Mouse (Mus musculus) CH12.LX (cell line): ENCODE measurements around the gene Ahnak. TPM values are rescaled to one million over a fixed set of nuclear protein-coding genes. Genes with fewer than 3 reads are reported as not detected.
A peak's percentile ranks its signal among the peaks of the same experiment; 100 is the strongest.

Experiments used
- DNase-seq: peaks from one replicate; pipeline ENCODE4 v3.0.0-alpha.2; 2013; ENCODE audit errors: extremely low read depth
- H3K27ac ChIP-seq: 2 replicates; pipeline ENCODE4 v1.5.1; 2012; ENCODE audit warnings: low read depth, mild to moderate bottlenecking, control low read depth, moderate library complexity; ENCODE audit not compliant: insufficient read depth
- H3K27me3 ChIP-seq: replicated peaks from 2 replicates; pipeline ENCODE3; 2012; ENCODE audit warnings: inconsistent platforms
- H3K36me3 ChIP-seq, 2 experiments: replicated peaks in 1 of 2; 2 replicates each; pipeline versions ENCODE3 to v1.6.1; 2012; ENCODE audit warnings: inconsistent platforms in 1 of 2, low read length in 1 of 2, mild to moderate bottlenecking in 1 of 2, mixed read lengths in 1 of 2, moderate library complexity in 1 of 2; ENCODE audit not compliant: control insufficient read depth in 1 of 2, insufficient read depth in 1 of 2
- H3K4me1 ChIP-seq, 2 experiments: 2 replicates each; pipeline ENCODE4 v1.6.1; 2012; ENCODE audit warnings: inconsistent platforms in 1 of 2, moderate library complexity in 1 of 2; ENCODE audit not compliant: insufficient read depth in 2 of 2, control insufficient read depth in 1 of 2
- H3K4me2 ChIP-seq: 2 replicates; pipeline ENCODE4 v1.6.1; 2012; ENCODE audit warnings: low read depth, mild to moderate bottlenecking, control low read depth; ENCODE audit not compliant: poor library complexity, insufficient read depth, severe bottlenecking
- H3K4me3 ChIP-seq, 3 experiments: fragments of 150-350 bp in 1 of 3; sonication (generic) in 1 of 3; replicated peaks in 1 of 3; 2 replicates each; pipeline versions ENCODE3 to v1.5.1; 2011 to 2012; ENCODE audit warnings: low read depth in 2 of 3, low read length in 2 of 3, mild to moderate bottlenecking in 2 of 3, moderate library complexity in 2 of 3, control low read depth in 1 of 3, improper control_type of control experiment in 1 of 3, inconsistent platforms in 1 of 3, mixed read lengths in 1 of 3; ENCODE audit not compliant: poor library complexity in 1 of 3
- H3K79me2 ChIP-seq: replicated peaks from 2 replicates; pipeline ENCODE4 v1.6.1; 2012; ENCODE audit warnings: mild to moderate bottlenecking, moderate library complexity; ENCODE audit not compliant: control insufficient read depth, poor library complexity, insufficient read depth, severe bottlenecking; ENCODE audit errors: extremely low read depth
- H3K9ac ChIP-seq: 2 replicates; pipeline ENCODE4 v1.6.1; 2012; ENCODE audit warnings: low read depth, mild to moderate bottlenecking, control low read depth, moderate library complexity; ENCODE audit not compliant: insufficient read depth
- H3K9me3 ChIP-seq: replicated peaks from 2 replicates; pipeline ENCODE3; 2012; ENCODE audit warnings: low read length, inconsistent platforms, mixed read lengths
- BHLHE40 ChIP-seq: IDR thresholded peaks from 2 replicates; pipeline ENCODE4 v1.6.1; 2011; ENCODE audit warnings: mild to moderate bottlenecking, low read depth, low read length, improper control_type of control experiment
- CHD1 ChIP-seq: IDR thresholded peaks from 2 replicates; pipeline ENCODE4 v1.6.1; 2012; ENCODE audit warnings: low read depth, low read length, improper control_type of control experiment, inconsistent platforms
- CHD2 ChIP-seq: IDR thresholded peaks from 2 replicates; pipeline ENCODE4 v1.6.1; 2011; ENCODE audit warnings: low read length, improper control_type of control experiment
- CTCF ChIP-seq, 2 experiments: IDR thresholded peaks in 1 of 2; conservative IDR thresholded peaks in 1 of 2; 2 replicates each; pipeline ENCODE4 v1.5.1; 2011 to 2012; ENCODE audit warnings: low read depth in 2 of 2, low read length in 2 of 2, improper control_type of control experiment in 1 of 2, inconsistent platforms in 1 of 2, mild to moderate bottlenecking in 1 of 2, moderate library complexity in 1 of 2
- E2F4 ChIP-seq: IDR thresholded peaks from 2 replicates; pipeline ENCODE4 v1.6.1; 2011; ENCODE audit warnings: low read depth, low read length, improper control_type of control experiment; ENCODE audit not compliant: insufficient replicate concordance
- ELF1 ChIP-seq: IDR thresholded peaks from 2 replicates; pipeline ENCODE4 v1.6.1; 2014; ENCODE audit warnings: low read depth, mild to moderate bottlenecking, inconsistent platforms, low read length, improper control_type of control experiment
- EP300 ChIP-seq: IDR thresholded peaks from 2 replicates; pipeline ENCODE4 v1.6.1; 2011; ENCODE audit warnings: low read length, improper control_type of control experiment
- ETS1 ChIP-seq: conservative IDR thresholded peaks from 2 replicates; pipeline ENCODE4 v1.6.1; 2012; ENCODE audit warnings: low read depth, mild to moderate bottlenecking, inconsistent platforms, low read length, improper control_type of control experiment, moderate library complexity
- GABPA ChIP-seq: IDR thresholded peaks from 2 replicates; pipeline ENCODE4 v1.6.1; 2012; ENCODE audit warnings: low read depth, low read length, improper control_type of control experiment, inconsistent platforms; ENCODE audit not compliant: insufficient replicate concordance
- HCFC1 ChIP-seq: IDR thresholded peaks from 2 replicates; pipeline ENCODE4 v1.6.1; 2012; ENCODE audit warnings: low read depth, mild to moderate bottlenecking, inconsistent platforms, low read length, improper control_type of control experiment
- IRF4 ChIP-seq: IDR thresholded peaks from 2 replicates; pipeline ENCODE4 v1.6.1; 2014; ENCODE audit warnings: low read depth, mild to moderate bottlenecking, inconsistent platforms, low read length, improper control_type of control experiment
- KAT2A ChIP-seq: IDR thresholded peaks from 2 replicates; pipeline ENCODE4 v1.6.1; 2012; ENCODE audit warnings: low read length, improper control_type of control experiment, inconsistent platforms; ENCODE audit not compliant: insufficient replicate concordance
- MAX ChIP-seq: IDR thresholded peaks from 2 replicates; pipeline ENCODE4 v1.6.1; 2011; ENCODE audit warnings: low read length, improper control_type of control experiment
- MAZ ChIP-seq: IDR thresholded peaks from 2 replicates; pipeline ENCODE4 v1.6.1; 2012; ENCODE audit warnings: low read depth, mild to moderate bottlenecking, inconsistent platforms, low read length, improper control_type of control experiment, moderate library complexity
- MEF2A ChIP-seq: IDR thresholded peaks from 2 replicates; pipeline ENCODE4 v1.6.1; 2014; ENCODE audit warnings: low read depth, mild to moderate bottlenecking, inconsistent platforms, low read length, improper control_type of control experiment, borderline replicate concordance
- MXI1 ChIP-seq: IDR thresholded peaks from 2 replicates; pipeline ENCODE4 v1.6.1; 2011; ENCODE audit warnings: mild to moderate bottlenecking, low read depth, low read length, improper control_type of control experiment
- MYC ChIP-seq: IDR thresholded peaks from 2 replicates; pipeline ENCODE4 v1.6.1; 2011; ENCODE audit warnings: low read depth, mild to moderate bottlenecking, improper control_type of control experiment, low read length
- NELFE ChIP-seq: IDR thresholded peaks from 2 replicates; pipeline ENCODE4 v1.6.1; 2011; ENCODE audit warnings: low read depth, low read length, improper control_type of control experiment
- NRF1 ChIP-seq: IDR thresholded peaks from 2 replicates; pipeline ENCODE4 v1.6.1; 2014; ENCODE audit warnings: low read depth, mild to moderate bottlenecking, inconsistent platforms, low read length, improper control_type of control experiment, moderate library complexity
- POLR2A ChIP-seq: IDR thresholded peaks from 2 replicates; pipeline ENCODE4 v1.6.1; 2011; ENCODE audit warnings: low read depth, mild to moderate bottlenecking, improper control_type of control experiment, low read length
- POLR2AphosphoS2 ChIP-seq: IDR thresholded peaks from 2 replicates; pipeline ENCODE4 v1.6.1; 2011; ENCODE audit warnings: low read depth, low read length, improper control_type of control experiment
- RAD21 ChIP-seq: IDR thresholded peaks from 2 replicates; pipeline ENCODE4 v1.6.1; 2011; ENCODE audit warnings: low read depth, mild to moderate bottlenecking, low read length, improper control_type of control experiment, moderate library complexity
- RCOR1 ChIP-seq: conservative IDR thresholded peaks from 2 replicates; pipeline ENCODE4 v1.6.1; 2012; ENCODE audit warnings: low read depth, mild to moderate bottlenecking, inconsistent platforms, low read length, improper control_type of control experiment
- SIN3A ChIP-seq: IDR thresholded peaks from 2 replicates; pipeline ENCODE4 v1.6.1; 2012; ENCODE audit warnings: low read length, improper control_type of control experiment, inconsistent platforms
- SMC3 ChIP-seq: IDR thresholded peaks from 2 replicates; pipeline ENCODE4 v1.6.1; 2011; ENCODE audit warnings: low read depth, low read length, improper control_type of control experiment
- TBP ChIP-seq: conservative IDR thresholded peaks from 2 replicates; pipeline ENCODE4 v1.6.1; 2011; ENCODE audit warnings: low read depth, low read length, improper control_type of control experiment
- TCF12 ChIP-seq: IDR thresholded peaks from 2 replicates; pipeline ENCODE4 v1.6.1; 2014; ENCODE audit warnings: low read depth, mild to moderate bottlenecking, inconsistent platforms, low read length, improper control_type of control experiment
- UBTF ChIP-seq: IDR thresholded peaks from 2 replicates; pipeline ENCODE4 v1.6.1; 2012; ENCODE audit warnings: low read depth, mild to moderate bottlenecking, inconsistent platforms, low read length, improper control_type of control experiment, moderate library complexity
- USF2 ChIP-seq: conservative IDR thresholded peaks from 2 replicates; pipeline ENCODE4 v1.6.1; 2011; ENCODE audit warnings: low read depth, low read length, improper control_type of control experiment
- ZMIZ1 ChIP-seq: IDR thresholded peaks from 2 replicates; pipeline ENCODE4 v1.6.1; 2012; ENCODE audit warnings: low read depth, mild to moderate bottlenecking, inconsistent platforms, low read length, improper control_type of control experiment
- ZNF384 ChIP-seq: IDR thresholded peaks from 2 replicates; pipeline ENCODE4 v1.6.1; 2012; ENCODE audit warnings: low read depth, low read length, improper control_type of control experiment, inconsistent platforms
- dilution Hi-C: fragments of 300-500 bp; cut with MboI; formaldehyde crosslinking; loops from 2 replicates; pipeline ENCODE4 v1.14.3; 2020; ENCODE audit warnings: low sequenced_read_pairs; ENCODE audit not compliant: extremely low pct_unique_long_range_greater_than_20kb, extremely low pct_ligation_motif_present
- in situ Hi-C: fragments of 300-500 bp; cut with MboI; formaldehyde crosslinking; loops from 3 replicates; pipeline ENCODE4 v1.14.3; 2019; ENCODE audit warnings: low sequenced_read_pairs, low pct_ligation_motif_present, low pct_unique_long_range_greater_than_20kb, mixed read lengths
- polyA plus RNA-seq: library from polyadenylated mRNA; unstranded; fragments of >175 nt; gene quantifications from 2 replicates; pipeline ENCODE4 v1.2.1, GENCODE M21; 2012; ENCODE audit warnings: low read depth; ENCODE audit not compliant: insufficient read length
- total RNA-seq, 2 experiments: library from RNA; depleted of rRNA; stranded (reverse); fragments of 300-350 nt in 1 of 2; fragments of >200 nt in 1 of 2; gene quantifications; 2 replicates each; pipeline ENCODE4 v1.2.3; 2012 to 2014

Ahnak gene
- total and polyA plus RNA-seq, 3 experiments, result 1.7 to 21.7 (median 1.8) TPM

DNA sequence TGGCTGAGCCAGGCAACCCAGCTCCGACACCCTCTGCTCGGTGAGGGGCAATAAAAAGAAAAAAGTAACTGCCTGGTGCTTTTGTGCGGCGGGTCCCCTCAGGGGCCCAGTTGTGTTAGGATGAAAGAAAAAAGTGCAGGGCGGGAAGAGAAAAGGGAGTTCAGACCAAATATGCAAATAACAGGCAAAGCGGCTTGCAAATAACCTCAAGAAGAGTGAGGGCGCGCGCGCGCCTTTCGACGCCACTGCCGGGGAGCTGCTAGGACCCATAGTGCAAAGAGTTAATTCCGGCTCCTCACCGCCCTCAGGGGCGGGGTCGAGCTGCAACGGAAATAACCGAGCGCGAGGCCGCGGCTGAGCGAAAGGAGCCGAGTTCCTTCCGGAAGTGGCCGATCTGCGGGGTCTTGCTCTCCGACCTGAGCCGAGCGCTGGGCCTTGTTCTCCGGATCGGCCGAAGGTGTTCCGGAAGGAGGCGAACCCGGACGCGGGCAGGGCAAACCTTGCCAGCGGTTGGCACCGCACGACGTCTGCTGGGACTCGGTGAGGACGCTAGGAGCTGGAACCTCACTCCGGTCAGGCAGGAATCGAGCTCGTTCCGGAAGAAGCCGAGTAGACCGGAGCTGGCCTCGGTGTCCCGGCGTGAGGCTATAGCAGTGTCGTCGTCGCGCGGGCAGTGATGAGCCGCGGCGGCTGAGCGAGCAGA, 47.4 kb upstream of the Ahnak start, which contains the start of gene Mta2:
Mta2 (plus strand) TSS at position 361 of the 703 bp plus-strand sequence.
- Histone ChIP-seq H3K9me3 (no peaks in the 10 kb centered on the region), H3K4me2 (peak within 1 kb of the TSS; percentile 91), H3K4me1 (peaks cover 16 to 48% of the 10 kb centered on the region in 2 experiments), H3K36me3 (peaks cover 57 to 75% of the 10 kb centered on the region in 2 experiments), H3K9ac (peak within 1 kb of the TSS; percentile 97), H3K27ac (peak within 1 kb of the TSS; percentile 99), H3K27me3 (no peaks in the 10 kb centered on the region), H3K4me3 (peak within 1 kb of the TSS; percentile 75 to 95 (median 91)), H3K79me2 (peaks cover 42% of the 10 kb centered on the region)
- dilution Hi-C loops, result no loop called here
- no peak; the same call in none of the 2 replicates for TF ChIP-seq CHD1
- TF ChIP-seq CTCF (conservative IDR thresholded peaks at IDR 0.05 in 1 of 2, IDR thresholded peaks at IDR 0.05 in 1 of 2; ENCODE audit: low read depth in 2 of 2, low read length in 2 of 2), result 0 out of 4 replicates have a peak, but pooled peaks of 1 of the 2 experiments have one; percentile 4
- no peak for TF ChIP-seq GABPA
- peak; percentile 70 for TF ChIP-seq MAX
- TF ChIP-seq IRF4, result peak; percentile 56; the same call in 1 of the 2 replicates
- TF ChIP-seq SIN3A, result peak; percentile 90
- TF ChIP-seq UBTF, result peak; percentile 52; the same call in 1 of the 2 replicates
- TF ChIP-seq TCF12, result peak; percentile 56
- peak; percentile 60; the same call in 1 of the 2 replicates for TF ChIP-seq EP300
- peak; percentile 87; the same call in 1 of the 2 replicates for TF ChIP-seq MAZ
- peak; percentile 76 for TF ChIP-seq POLR2A
- no peak; the same call in 1 of the 2 replicates for TF ChIP-seq RAD21
- TF ChIP-seq ELF1, result peak; percentile 90
- TF ChIP-seq HCFC1, result peak; percentile 69
- peak; percentile 65; the same call in 1 of the 2 replicates for TF ChIP-seq KAT2A
- TF ChIP-seq MEF2A, result peak; percentile 71; the same call in 1 of the 2 replicates
- TF ChIP-seq ZNF384, result peak; percentile 93
- TF ChIP-seq MXI1, result peak; percentile 19; the same call in 1 of the 2 replicates
- TF ChIP-seq USF2, result no peak
- peak; percentile 84 for TF ChIP-seq NELFE
- peak; percentile 64 for TF ChIP-seq BHLHE40
- TF ChIP-seq ETS1, result peak; percentile 46
- 0 out of 2 replicates have a peak, but pooled peaks have one; percentile 16 for TF ChIP-seq CHD2
- TF ChIP-seq SMC3, result no peak
- peak; percentile 86 for TF ChIP-seq POLR2AphosphoS2
- TF ChIP-seq MYC, result peak; percentile 38; the same call in 1 of the 2 replicates
- TF ChIP-seq ZMIZ1, result peak; percentile 91
- peak; percentile 73 for TF ChIP-seq NRF1
- peak; percentile 98 for TF ChIP-seq E2F4
- peak; percentile 91 for TF ChIP-seq TBP
- no peak; the same call in 1 of the 2 replicates for TF ChIP-seq RCOR1
- in situ Hi-C loops, result no loop called here
- DNase-seq, result peak; percentile 98
